ENCODE assay signal across 10 mouse cellular contexts in genomic region chr11:12336145-12336544, GRCm38 (mm10).
DNase-seq lines count a peak whose midpoint lies in the region; ATAC-seq and TF ChIP-seq lines count a peak whose summit lies in the region.
"Had no signal": no experiment of that assay in that cellular context is flagged by ENCODE, and none has a peak within 500 bp of the region (broad histone marks: within the 10 kb centered on the region; RNA-seq: fewer than 3 reads in every experiment).

No protein-coding gene starts in this region.

- ATAC-seq in neural tube, embryonic 11.5 days (ENCODE audit: insufficient read depth, low FRiP score, low TSS enrichment): no peak
- ATAC-seq in neural tube, embryonic 15.5 days (ENCODE audit: low FRiP score): no peak
- ATAC-seq in heart, embryonic 13.5 days (ENCODE audit: extremely low read depth, insufficient number of reproducible peaks, low FRiP score, low TSS enrichment): no peak
- peak; percentile 61; the same call in 1 of the 2 replicates for ATAC-seq in stomach, postnatal 0 days (ENCODE audit: low FRiP score, low TSS enrichment)

- H3K36me3 ChIP-seq in neural tube, embryonic 11.5 days (ENCODE audit: control insufficient read depth, insufficient read depth, low read length): no peaks in the 10 kb centered on the region
- H3K36me3 ChIP-seq in neural tube, embryonic 15.5 days: no peaks in the 10 kb centered on the region
- H3K36me3 ChIP-seq in heart, embryonic 13.5 days: no peaks in the 10 kb centered on the region
- no peaks in the 10 kb centered on the region for H3K36me3 ChIP-seq in stomach, postnatal 0 days (ENCODE audit: control insufficient read depth, insufficient read depth, low read length)
- H3K36me3 ChIP-seq: hindbrain, embryonic 15.5 days had no signal

- no peak overlapping the region for H3K9ac ChIP-seq in neural tube, embryonic 11.5 days (ENCODE audit: low read length)
- no peak overlapping the region for H3K9ac ChIP-seq in neural tube, embryonic 15.5 days (replicated peaks)
- H3K9ac ChIP-seq in heart, embryonic 13.5 days: no peak overlapping the region
- H3K9ac ChIP-seq in stomach, postnatal 0 days (ENCODE audit: low read length): no peak overlapping the region
- H3K9ac ChIP-seq: hindbrain, embryonic 15.5 days had no signal

- no peak for TF ChIP-seq CTCF in stomach, postnatal 0 days (IDR thresholded peaks at IDR 0.05; ENCODE audit: low read depth)

- no peak overlapping the region for H3K4me2 ChIP-seq in neural tube, embryonic 11.5 days (ENCODE audit: low read depth)
- H3K4me2 ChIP-seq in neural tube, embryonic 15.5 days: no peak overlapping the region
- H3K4me2 ChIP-seq in heart, embryonic 13.5 days: no peak overlapping the region
- H3K4me2 ChIP-seq in stomach, postnatal 0 days (replicated peaks; ENCODE audit: low read depth): no peak overlapping the region
- H3K4me2 ChIP-seq: hindbrain, embryonic 15.5 days had no signal

- H3K4me1 ChIP-seq in neural tube, embryonic 11.5 days (ENCODE audit: control insufficient read depth, insufficient read depth, low read length): no peaks in the 10 kb centered on the region
- H3K4me1 ChIP-seq in neural tube, embryonic 15.5 days: 0 out of 2 replicates have a peak, but pooled peaks cover 5% of the 10 kb centered on the region
- H3K4me1 ChIP-seq in heart, embryonic 13.5 days: peaks cover 44% of the 10 kb centered on the region
- H3K4me1 ChIP-seq in stomach, postnatal 0 days (replicated peaks; ENCODE audit: control insufficient read depth, insufficient read depth): no peaks in the 10 kb centered on the region

- TF ChIP-seq EP300 in stomach, postnatal 0 days (optimal IDR thresholded peaks at IDR 0.05): no peak

- WGBS in neural tube, embryonic 11.5 days: 76% methylated on average over 12 of the region's 12 CpGs
- WGBS in neural tube, embryonic 15.5 days: 78% methylated on average over 12 of the region's 12 CpGs
- 46% methylated on average over 12 of the region's 12 CpGs for WGBS in heart, embryonic 13.5 days
- 50% methylated on average over 12 of the region's 12 CpGs for WGBS in stomach, postnatal 0 days

- intact Hi-C loops in left cerebral cortex, postnatal 4 days (cut with DNase I): no loop called here

- no peak overlapping the region for H3K27ac ChIP-seq in neural tube, embryonic 11.5 days (ENCODE audit: low read depth, low read length)
- no peak overlapping the region for H3K27ac ChIP-seq in neural tube, embryonic 15.5 days (replicated peaks)
- peak overlapping the region; percentile 69 for H3K27ac ChIP-seq in heart, embryonic 13.5 days (replicated peaks)
- H3K27ac ChIP-seq in stomach, postnatal 0 days (replicated peaks): peak overlapping the region; percentile 45; the same call in 1 of the 2 replicates
- H3K27ac ChIP-seq: hindbrain, embryonic 15.5 days; macrophage had no signal

- H3K27me3 ChIP-seq in neural tube, embryonic 11.5 days (ENCODE audit: control insufficient read depth, insufficient read depth, low read length): no peaks in the 10 kb centered on the region
- no peaks in the 10 kb centered on the region for H3K27me3 ChIP-seq in neural tube, embryonic 15.5 days (replicated peaks)
- H3K27me3 ChIP-seq in heart, embryonic 13.5 days (replicated peaks): no peaks in the 10 kb centered on the region
- H3K27me3 ChIP-seq in stomach, postnatal 0 days (ENCODE audit: control insufficient read depth, insufficient read depth, low read length): no peaks in the 10 kb centered on the region
- H3K27me3 ChIP-seq: hindbrain, embryonic 15.5 days had no signal

- peak; percentile 10 for DNase-seq in neural tube, embryonic 11.5 days (ENCODE audit: low spot score)
- DNase-seq in kidney, postnatal 10 days: peak; percentile 81
- no peak for DNase-seq in stomach, postnatal 0 days (ENCODE audit: low spot score)
- DNase-seq in thymus, postnatal 25 days: no peak
- no peak for DNase-seq in left cerebral cortex, postnatal 4 days
- DNase-seq in Muller cell, postnatal 12 days (ENCODE audit: inconsistent ontology term): no peak

- no peaks in the 10 kb centered on the region for H3K9me3 ChIP-seq in neural tube, embryonic 11.5 days (ENCODE audit: control insufficient read depth, low read length)
- H3K9me3 ChIP-seq in neural tube, embryonic 15.5 days (replicated peaks): no peaks in the 10 kb centered on the region
- H3K9me3 ChIP-seq in heart, embryonic 13.5 days: no peaks in the 10 kb centered on the region
- H3K9me3 ChIP-seq in stomach, postnatal 0 days (ENCODE audit: control insufficient read depth, low read length): no peaks in the 10 kb centered on the region
- H3K9me3 ChIP-seq: hindbrain, embryonic 15.5 days had no signal

- H3K4me3 ChIP-seq in neural tube, embryonic 11.5 days (ENCODE audit: low read depth, low read length): no peak overlapping the region
- no peak overlapping the region for H3K4me3 ChIP-seq in neural tube, embryonic 15.5 days (replicated peaks)
- H3K4me3 ChIP-seq in heart, embryonic 13.5 days: no peak overlapping the region
- no peak overlapping the region for H3K4me3 ChIP-seq in stomach, postnatal 0 days (ENCODE audit: low read depth, low read length)
- H3K4me3 ChIP-seq: hindbrain, embryonic 15.5 days had no signal

Comparison
In these comparisons a context has a peak if more than half of its experiments do, and no peak if none do; other contexts are left out.
1. DNase-seq: peak in neural tube, embryonic 11.5 days (single experiment) and kidney, postnatal 10 days (single experiment); none in stomach, postnatal 0 days (single experiment), thymus, postnatal 25 days (single experiment), left cerebral cortex, postnatal 4 days (single experiment) and Muller cell, postnatal 12 days (single experiment).
2. H3K27ac ChIP-seq: peak in heart, embryonic 13.5 days (single experiment) and stomach, postnatal 0 days (single experiment); none in neural tube, embryonic 11.5 days (single experiment) and neural tube, embryonic 15.5 days (single experiment).